Mouse (Mus musculus) layer of hippocampus, postnatal 14 days (tissue): ENCODE data around the gene Cmc1. TPM values are rescaled to one million over a fixed set of nuclear protein-coding genes. Genes with fewer than 3 reads are reported as not detected.

Experiments used
- DNase-seq, 2 experiments: peaks; one replicate each; pipeline ENCODE4 v3.0.0; 2021 to 2022; ENCODE audit warnings: low spot score in 2 of 2, mixed read lengths in 1 of 2
- total RNA-seq, 2 experiments: library from RNA; stranded (reverse); gene quantifications; 2 replicates each; pipeline ENCODE4 v1.2.3; 2021

The Cmc1 gene
- total RNA-seq, 2 experiments from 2014 or later = 11.3 to 12.9 TPM

GRCm38 (mm10) chr9:118040218-118041021, 109.6 kb downstream of the Cmc1 start, which contains the start of gene Azi2:
TSS of gene Azi2 (plus strand) at chr9:118040499.
- DNase-seq = peak; percentile 96 to 99

DNA sequence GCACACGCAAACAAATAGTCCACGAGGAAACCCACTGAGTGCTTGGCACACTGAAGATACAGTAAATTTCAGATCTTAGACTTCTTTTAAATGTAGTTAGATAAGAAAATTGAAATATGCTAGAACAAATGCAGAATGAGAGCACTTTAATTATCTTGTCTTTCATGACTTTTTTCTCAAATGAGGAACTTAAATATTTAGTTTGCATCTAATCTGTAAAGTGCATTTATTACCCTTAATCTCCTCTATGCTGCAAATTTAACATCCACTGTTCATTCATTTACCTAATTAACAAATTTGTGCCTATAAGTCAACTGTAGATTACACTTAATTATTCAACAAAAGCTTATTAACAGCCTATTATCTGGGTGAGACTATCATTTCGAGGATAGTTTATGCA, 115.0 kb downstream of the Cmc1 start:
- DNase-seq = no peak

DNA sequence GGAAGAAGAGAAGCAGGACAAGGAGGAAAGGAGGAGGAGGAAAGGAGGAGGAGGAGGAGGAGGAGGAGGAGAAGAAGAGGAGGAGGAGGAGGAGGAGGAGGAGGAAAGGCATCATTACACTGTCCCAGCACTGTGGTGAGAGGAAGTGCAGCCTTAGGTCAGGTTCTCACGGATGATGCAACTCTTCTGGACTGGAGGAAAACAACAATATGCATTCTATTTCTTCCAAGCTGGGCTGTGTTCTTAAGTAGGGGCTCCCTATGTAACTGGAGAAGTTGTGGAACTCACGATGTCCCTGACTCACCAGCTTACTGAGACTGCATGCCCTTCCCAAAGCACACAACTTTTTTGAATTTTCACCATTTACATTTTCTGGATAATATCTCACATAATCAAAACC, 118.3 kb downstream of the Cmc1 start:
- no peak for DNase-seq

DNA sequence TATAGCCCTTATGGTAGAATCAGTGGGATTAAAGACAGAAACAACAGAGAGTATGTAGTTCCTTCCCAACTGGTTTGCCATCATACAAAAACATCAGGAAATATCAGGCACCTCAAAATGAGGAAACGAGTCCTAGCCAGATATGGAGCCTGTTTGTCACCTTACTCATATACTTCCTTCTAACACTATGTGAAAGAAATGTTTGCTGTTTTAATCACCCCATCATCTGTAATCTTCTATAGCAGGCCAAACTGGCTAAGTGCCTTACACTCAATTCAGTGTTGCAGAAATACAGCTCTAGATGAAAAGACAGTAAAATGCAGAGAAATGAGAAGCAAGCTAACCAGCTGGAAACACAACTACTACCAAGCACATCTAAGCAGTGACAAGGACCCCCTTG, 119.7 kb downstream of the Cmc1 start:
- DNase-seq = no peak

- no peak for DNase-seq
Observed at GRCm38 (mm10) chr9:118029490-118029889, 120.5 kb downstream of the Cmc1 start.

GRCm38 (mm10) chr9:118024966-118025365, 125.0 kb downstream of the Cmc1 start:
- no peak for DNase-seq

Other genes with a start within 250 kb of the Cmc1 start
- 10 to 100 TPM; 68.2 to 73.1 TPM for gene Azi2, start 109.7 kb downstream of the Cmc1 start, total RNA-seq